Mouse (Mus musculus) thymus, postnatal 14 days (tissue): ENCODE measurements around the gene Klhl21.
"Not testable (repeated sequence)": the region's sequence is repeated elsewhere in the genome, so short reads cannot be mapped to it uniquely, and the experiment has no call there.

Experiments used
- DNase-seq: peaks from one replicate; pipeline ENCODE4 v3.0.0; 2021

The Klhl21 gene

DNA sequence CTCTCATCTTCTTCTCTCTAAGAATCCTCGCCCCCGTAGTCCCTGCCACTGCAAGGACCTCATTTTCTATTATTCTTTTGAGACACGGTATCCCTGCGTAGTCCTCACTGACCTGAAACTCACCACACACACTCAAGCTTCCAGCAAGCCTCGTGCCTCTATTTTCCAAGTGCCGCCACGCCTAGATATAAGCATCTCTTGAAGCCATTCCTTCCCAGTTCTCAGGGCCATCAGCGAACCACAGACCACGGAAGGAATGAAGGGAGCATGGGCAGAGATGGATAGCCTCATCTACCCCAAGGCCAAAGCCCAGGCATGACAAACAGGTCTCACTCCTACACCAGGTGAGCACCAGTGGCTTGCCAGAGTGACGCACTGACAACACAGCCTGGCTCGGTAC is 15.9 kb downstream of the Klhl21 start:
- no peak for DNase-seq

DNA sequence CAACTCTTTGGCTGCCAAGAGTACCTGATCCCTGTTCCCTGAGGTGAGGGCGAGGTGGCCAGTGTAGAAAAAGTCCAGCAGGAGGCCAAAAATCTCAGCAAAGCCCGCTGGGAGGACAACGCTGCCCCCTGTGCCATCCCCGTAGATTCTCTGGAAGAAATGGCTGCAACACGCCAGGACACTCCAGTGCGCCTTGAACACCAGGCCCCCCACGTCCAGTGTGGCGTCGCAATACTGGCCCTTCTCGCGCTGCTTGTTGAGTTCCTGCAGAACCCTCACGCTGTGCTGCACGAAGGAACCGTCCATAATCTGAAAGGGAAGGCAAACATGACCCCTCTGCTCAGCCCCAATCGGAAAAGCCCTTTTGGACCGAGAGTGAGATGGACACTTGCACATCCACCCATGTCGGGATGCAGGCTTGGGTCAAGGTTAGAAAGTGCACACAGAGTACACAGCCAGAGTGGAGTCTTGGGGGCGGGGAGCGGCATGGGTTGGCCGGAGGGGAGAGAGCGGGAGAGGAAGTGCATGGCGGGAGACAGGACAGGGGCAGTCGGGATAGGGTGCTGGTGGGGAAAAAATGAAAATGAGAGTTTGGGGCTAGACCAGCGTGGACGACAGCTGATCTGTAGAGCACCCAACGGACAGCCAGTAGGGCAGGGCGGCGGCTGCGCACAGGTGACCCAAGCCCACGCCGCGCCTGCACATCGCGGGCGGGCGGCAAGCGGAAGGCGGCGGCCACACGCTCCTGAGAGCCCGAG is 18.3 kb downstream of the Klhl21 start:
- DNase-seq: no peak

DNA sequence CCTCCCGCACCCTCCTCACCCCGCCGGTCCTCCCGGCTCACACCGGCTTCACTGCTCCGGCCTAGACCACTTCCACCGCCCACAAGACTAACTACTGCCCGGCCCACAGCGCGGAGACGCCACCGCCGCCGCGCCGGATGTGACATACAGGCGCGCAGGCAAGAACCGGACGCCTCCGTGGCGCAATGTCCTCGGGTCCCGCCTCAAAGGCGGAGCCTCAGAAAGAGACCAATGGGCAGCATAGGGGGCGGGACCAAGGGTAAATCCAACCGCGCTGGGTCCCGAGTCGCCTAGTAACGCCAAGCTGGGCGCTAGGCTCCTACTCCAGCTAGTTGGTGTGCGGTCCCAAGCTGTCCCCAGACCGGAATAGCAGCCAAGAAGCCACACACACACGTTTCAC is 18.9 kb downstream of the Klhl21 start, which contains the start of gene Zbtb48:
Gene Zbtb48, minus strand, starts transcription at position 148 of the 400 bp plus-strand sequence.
- peak; percentile 96 for DNase-seq

DNA sequence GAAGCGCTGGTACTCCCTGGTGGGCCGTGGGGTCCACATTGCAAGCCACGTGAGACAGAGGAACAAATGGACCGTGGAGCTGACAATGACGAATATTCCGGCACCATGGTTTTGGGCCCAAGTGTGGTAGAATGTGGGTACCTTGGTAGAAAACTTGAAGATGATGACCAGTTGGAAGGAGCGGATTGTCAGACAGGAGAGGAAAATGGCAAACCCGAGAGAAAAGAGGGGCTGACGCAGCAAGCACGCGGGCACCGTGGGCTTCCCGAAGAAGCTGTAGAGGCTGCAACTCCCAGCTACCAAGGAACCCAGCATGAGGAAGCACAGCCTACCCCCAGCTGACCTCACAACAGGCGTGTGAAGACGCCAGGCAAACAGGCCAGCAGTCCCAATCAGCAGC is 19.9 kb downstream of the Klhl21 start:
- no peak for DNase-seq

DNA sequence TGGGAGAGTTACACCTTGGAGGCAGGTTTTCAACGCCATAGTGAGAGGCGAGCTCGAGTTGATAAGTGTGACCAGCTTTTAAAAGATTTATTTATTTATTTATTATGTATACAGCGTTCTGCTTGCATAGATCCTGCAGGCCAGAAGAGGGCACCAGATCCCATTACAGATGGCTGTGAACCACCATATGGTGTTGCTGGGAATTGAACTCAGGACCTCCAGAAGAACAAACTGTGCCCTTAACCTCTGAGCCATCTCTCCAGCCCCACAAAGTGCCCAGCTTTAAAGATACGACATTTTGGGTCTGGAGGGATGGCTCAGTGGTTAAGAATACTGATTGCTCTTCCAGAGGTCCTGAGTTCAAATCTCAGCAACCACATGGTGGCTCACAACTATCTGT is 20.5 kb downstream of the Klhl21 start:
- peak; percentile 33 for DNase-seq

DNA sequence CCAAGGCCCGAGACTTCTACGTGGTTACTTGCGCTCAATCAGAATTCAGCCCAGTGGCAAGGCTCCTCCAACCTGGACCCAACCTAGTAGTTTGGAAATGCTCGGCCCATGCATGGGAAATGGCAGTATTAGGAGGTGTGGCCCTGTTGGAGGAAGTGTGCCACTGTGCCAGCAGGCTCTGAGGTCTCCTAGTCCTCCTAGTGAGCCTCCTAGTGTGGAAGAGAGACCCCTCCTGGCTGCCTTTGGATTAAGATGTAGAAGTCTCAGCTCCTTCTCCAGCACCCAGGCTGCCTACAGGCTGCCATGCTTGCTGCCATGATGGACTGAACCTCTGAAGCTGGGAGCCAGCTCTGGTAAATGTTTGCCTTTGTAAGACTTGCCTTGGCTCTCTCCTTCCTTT is 21.4 kb downstream of the Klhl21 start:
- DNase-seq: peak; percentile 29

DNA sequence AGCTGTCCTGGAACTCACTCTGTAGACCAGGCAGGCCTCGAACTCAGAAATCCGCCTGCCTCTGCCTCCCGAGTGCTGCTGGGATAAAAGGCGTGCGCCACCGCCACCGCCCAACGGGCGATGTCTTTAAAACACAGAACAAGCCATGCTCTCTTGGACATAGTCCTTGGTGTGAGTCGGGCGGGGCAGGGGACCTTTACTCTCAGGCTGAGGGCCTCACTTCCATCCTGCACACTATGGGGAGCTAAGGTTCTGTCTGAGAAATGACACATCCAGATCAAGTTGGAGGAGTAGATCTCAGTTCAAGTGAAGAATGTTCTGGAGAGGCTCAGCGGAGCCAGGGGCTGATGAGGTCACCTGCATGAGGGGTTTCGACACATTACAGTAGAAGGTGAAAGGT is 24.3 kb downstream of the Klhl21 start:
- DNase-seq: no peak

DNA sequence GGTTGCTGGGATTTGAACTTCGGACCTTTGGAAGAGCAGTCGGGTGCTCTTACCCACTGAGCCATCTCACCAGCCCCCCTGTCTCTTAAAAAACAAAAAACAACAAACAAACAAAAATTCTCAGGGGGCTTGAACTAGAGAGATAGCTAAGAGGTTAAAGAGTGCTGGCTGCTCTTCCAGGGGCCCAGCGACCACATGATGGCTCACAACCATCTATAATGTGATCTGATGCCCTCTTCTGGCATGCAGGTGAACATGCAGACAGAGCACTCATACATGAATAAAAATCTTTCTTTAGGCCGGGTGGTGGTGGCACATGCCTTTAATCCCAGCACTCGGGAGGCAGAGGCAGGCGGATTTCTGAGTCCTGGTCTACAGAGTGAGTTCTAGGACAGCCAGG is 27.9 kb downstream of the Klhl21 start:
- DNase-seq: not testable (repeated sequence)

DNA sequence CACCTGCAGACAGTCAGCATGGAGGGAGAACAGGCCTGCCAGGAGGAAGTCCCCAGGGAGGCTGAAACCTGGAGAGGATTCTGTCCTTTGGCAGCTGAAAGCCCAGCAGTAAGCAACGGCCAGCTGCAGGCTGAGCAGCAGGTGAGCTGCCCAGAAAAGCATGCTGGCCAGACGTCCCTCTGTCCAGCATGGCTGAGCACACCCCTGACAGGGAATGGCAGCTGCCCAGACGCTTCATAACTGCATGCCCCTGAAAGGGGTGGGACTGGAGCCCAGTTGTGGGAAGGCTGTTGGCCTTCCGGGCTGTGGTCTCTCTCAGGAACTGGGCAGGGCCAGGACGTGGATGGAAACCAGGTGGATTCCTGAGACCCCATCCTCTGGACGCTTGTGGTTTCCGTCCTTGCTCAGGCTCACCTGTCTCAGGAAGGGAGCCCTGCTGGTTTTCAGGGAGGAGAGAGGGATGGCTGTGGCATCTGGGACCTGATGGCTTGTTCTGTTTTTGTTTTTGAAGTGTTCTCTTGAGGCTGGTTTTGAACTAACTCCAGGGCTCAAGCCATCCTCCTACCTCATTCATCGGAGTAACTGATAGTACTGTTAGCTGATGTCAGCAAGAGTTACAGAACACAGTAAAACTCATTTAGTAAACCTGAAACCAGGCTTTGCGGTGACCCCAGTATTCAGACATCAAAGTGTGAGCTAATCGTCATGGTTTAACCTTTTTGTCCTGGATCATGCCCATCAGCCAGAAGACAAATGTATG is 29.8 kb downstream of the Klhl21 start, which contains the start of gene Tas1r1:
Gene Tas1r1, minus strand, starts transcription at position 344 of the 760 bp plus-strand sequence.
- DNase-seq: no peak

DNA sequence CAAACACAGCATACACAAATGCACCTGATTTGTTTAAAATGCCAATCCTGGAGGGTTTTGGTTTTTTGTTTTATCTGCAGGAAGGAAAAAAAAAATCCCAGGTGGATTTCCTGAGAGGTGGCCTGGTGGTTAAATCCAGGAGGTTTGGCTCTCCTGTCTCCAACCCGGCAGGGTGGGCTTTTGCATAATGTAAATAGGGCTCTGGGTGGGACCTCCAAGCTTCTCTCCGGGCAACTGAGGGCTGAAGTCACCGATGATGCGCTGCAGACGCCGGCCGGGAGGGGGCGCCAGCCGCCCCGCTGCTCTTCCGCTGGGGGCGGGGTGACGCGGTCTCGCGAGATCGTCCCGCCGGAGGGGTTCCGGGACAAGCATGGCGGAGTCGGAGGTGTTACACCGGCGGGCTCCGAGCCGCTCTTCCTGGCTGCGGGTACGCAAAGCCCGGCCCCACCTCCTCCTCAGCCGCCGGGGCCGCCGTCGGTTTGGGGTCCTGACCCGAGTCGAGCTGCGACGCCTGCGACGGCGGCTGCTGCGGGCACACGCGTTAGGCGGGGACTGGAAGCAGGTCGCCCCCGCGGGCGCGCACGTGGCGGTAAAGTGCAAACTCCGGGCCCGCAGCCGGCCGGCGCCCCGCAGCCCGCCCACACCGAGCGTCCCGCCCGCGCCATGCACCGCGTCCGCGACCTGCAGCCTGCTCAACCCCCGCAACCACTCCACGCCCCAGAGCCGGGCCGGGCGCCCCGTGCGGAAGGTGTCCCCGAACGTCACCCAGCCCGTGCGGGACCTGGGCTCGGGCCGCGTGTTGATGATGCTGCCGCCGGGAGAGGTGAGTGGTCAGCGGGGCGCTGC is 30.6 kb downstream of the Klhl21 start, which contains the start of gene Nol9:
Gene Nol9, plus strand, starts transcription at position 337 of the 846 bp plus-strand sequence.
- DNase-seq: peak; percentile 96

DNA sequence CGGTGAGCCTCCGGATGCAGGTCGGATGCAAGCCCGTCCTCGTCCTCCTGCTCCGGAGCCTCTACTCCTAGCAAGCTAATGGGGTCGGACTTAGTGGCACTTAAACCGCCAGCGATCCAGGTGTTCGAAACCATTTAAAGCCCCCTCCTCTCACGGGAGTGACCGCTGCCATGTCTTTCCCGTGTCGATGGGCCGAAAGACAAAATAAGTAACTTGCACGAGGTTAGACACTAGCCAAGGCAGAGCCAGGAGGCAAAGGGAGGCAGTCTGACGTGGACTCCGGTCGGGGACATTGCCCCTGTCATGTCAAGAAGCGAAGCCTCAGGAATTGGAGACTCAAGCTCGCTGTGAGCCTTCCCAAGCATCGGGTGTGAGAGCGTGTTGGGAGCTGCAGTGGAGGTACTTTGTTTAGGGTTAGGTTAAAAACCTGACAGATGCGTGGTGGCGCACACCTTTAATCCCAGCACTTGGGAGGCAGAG is 31.3 kb downstream of the Klhl21 start:
- DNase-seq: no peak

DNA sequence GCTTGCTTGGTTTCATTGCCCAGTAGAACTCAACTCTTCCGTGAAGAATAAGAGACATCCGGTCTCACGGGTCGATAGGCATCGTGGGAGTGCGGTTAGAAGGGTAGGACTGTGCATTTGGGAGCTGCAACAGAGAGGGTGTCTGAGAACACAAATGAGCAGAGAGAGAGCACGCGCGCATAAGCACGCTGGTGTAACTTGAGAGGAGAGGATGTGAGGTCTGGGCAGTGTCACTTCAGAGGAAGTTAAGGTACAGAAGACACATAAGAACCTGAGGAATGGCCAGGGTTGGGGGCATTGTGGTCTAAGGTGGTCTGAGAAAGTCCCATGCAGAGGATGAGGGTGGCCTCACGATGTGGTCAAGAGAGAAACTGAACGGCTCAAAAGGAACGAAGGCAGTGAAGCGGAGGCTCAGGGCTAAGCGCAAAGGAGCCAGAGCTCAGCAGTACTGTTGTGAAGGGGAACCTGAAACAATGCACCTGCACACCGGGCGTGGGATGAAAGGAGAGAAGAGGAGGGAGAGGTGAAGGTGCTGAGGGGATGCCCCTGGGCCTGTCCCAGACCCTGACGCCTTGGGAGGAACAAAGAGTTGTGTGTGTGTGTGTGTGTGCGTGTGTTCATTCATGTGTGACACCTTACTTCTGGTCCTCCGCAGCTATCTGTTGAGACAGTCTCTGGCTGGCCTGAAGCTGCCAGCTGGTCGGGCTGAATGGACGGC is 33.5 kb downstream of the Klhl21 start:
- DNase-seq: no peak

DNA sequence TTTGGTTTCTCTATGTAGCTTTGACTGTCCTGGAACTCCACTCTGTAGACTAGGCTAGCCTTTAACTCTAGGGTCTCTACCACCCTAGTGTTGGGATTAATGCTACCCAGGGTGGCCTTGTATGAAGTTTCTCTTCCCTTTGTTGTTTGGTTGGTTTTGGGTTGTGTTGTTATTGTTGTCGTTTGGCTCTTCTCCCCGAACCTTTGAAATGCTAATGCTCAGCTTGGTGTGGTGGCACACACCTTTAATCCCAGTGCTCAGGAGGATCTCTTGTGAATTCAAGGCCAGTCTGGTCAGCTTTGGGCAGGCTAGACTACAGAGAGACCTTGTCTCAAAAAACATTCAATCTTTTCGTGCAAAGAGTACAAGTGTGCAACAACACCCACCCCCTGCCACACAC is 34.6 kb downstream of the Klhl21 start:
- no peak for DNase-seq

DNA sequence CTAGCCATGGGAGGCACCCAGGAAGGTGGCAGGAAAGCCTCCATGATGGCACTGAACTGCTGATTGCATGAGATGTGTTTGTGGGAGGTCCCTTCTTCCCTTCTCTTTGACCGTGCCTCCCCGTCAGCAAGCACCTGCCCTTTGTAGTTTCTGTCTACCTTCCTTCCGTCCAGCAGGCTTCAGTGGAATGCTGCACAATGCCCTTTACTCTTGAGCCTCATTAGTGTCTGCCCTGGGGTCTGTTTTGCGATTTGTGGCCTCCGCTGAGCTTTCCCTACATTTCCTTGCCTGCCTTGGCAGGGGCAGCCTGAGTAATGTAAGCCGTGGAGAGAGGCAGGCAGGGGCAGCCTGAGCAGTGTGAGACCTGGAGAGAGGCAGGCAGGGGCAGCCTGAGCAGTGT is 36.0 kb downstream of the Klhl21 start:
- DNase-seq: no peak

DNA sequence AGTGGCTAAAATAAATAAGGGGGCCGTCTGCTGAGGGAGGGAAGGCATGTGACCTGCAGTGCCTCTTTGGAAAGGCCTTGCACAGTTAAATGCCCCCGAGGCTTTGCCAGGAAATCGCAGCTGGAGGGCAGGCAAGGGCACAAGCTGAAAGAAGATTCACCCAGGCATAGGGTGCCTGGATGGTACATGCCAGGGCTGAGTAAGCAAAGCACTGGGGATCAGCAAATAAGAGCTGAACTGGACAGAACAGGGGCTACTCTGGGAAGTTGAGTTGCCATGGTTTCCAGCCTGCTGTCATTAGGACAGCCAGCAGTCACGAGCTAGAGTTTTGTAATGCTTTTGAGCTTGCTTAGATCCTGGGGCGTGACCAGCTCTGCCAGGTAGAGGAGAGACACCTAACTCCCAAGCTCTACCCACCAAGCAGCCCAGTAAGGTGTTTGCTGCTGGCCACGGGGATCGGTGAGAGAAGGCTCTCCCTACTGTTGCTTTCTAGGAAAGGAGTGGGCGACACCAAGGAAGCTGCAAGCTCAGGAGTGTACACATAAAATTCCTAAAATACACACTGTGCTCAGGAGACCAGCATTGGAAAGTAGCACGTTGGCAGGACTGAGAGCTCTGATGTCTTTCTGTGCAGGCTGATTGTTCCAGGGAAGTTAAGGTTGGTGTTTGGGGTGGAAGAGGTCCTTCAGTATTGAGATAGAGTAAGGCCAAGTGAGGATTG is 53.9 kb downstream of the Klhl21 start:
- no peak for DNase-seq

DNA sequence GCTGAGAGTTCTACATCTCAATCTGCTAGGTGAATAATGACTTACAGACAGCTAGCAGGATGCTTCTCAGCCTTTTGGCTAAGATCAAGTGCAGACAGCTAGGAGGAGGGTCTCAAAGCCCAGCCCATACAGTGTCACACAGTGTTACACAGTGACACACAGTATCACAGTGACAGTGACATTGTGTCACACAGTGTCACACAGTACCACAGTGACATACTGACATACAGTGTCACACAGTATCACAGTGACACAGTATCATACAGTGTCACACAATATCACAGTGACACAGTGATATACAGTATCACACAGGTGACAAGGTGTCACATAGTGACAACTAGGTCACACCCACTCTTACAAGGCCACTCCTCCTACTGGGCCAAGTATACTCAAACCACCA is 58.7 kb downstream of the Klhl21 start:
- DNase-seq: no peak
